Mouse (Mus musculus) C2C12 (cell line): ENCODE data around the gene Tcn2.

Source experiments
- CTCF ChIP-seq: IDR thresholded peaks from one replicate; pipeline ENCODE4 v1.5.1; 2011; ENCODE audit not compliant: control insufficient read depth, insufficient read depth, insufficient read length
- MAX ChIP-seq: IDR thresholded peaks from one replicate; pipeline ENCODE4 v1.6.1; 2011; ENCODE audit warnings: mild to moderate bottlenecking, control low read depth
- MYOD1 ChIP-seq: IDR thresholded peaks from one replicate; pipeline ENCODE4 v1.6.1; 2011; ENCODE audit warnings: low read depth; ENCODE audit not compliant: control insufficient read depth, insufficient read length
- USF1 ChIP-seq: IDR thresholded peaks from one replicate; pipeline ENCODE4 v1.6.1; 2011; ENCODE audit warnings: low read depth, mild to moderate bottlenecking, control low read depth, moderate library complexity

GRCm38 (mm10) chr11:3887331-3887730 lies 44.6 kb downstream of the Tcn2 start:
- TF ChIP-seq MYOD1 (no peak), CTCF (no peak), USF1 (no peak), MAX (no peak)
